Mouse (Mus musculus) adrenal gland, adult 2 months (tissue): Measurements from ENCODE around the gene Osbpl2. TPM values are rescaled to one million over a fixed set of nuclear protein-coding genes. Genes with fewer than 3 reads are reported as not detected.
A peak's percentile ranks its signal among the peaks of the same experiment; 100 is the strongest.

Source experiments
- DNase-seq: peaks from one replicate; pipeline ENCODE4 v3.0.0; 2021
- microRNA-seq, 2 experiments: library from miRNA; unstranded; fragments of <30 nt; microRNA quantifications; one replicate each; pipeline ENCODE4 v1.2.0; 2021
- polyA plus RNA-seq: library from polyadenylated mRNA; depleted of rRNA; stranded (reverse); fragments of >200 nt; gene quantifications from 2 replicates; pipeline ENCODE4 v1.2.3, GENCODE M21; 2012; rRNA removed
- total RNA-seq, 2 experiments: library from RNA; stranded (reverse); gene quantifications; 2 replicates each; pipeline ENCODE4 v1.2.3; 2021

The Osbpl2 gene
- total and polyA plus RNA-seq, 3 experiments, result 21.7 to 42.3 (median 41.8) TPM

DNA sequence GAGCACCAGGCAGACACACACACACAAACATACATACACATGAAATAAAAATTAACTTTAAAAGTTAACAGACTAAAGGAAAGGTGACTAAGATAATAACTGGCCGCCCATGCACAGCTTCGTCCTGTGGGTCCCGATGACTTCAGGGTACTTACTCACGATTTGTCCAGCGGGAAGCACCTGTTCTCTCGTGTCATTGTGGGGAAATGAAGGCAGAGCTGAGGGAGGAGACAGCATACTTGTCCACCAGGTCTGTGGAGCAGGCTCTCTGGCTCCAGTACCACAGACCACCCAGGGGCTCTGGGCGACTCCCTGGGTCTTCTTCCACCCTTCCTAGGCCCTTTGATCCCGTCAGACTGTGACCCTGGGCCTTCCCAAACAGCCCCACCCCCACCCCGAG, 82.2 kb downstream of the Osbpl2 start:
- no peak for DNase-seq

DNA sequence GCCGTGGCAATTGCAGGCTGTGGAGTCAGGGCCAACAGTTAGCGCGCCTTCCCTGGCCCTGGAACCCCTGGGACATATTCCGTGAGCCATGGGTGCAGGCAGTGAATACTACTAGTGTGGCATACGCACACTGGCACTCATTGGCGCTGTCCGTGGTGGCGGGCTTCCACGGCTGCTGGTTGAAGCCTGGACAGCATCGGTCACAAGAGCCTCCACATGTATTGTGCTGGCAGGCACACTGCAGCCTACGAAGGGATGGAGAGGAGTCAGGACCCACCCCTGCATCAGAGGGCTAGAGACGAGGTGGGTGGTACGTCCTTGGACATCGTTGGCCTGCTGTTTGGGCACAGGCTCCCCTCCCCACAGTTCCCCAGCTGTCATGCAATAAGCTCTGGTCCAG, 83.2 kb downstream of the Osbpl2 start:
- no peak for DNase-seq

DNA sequence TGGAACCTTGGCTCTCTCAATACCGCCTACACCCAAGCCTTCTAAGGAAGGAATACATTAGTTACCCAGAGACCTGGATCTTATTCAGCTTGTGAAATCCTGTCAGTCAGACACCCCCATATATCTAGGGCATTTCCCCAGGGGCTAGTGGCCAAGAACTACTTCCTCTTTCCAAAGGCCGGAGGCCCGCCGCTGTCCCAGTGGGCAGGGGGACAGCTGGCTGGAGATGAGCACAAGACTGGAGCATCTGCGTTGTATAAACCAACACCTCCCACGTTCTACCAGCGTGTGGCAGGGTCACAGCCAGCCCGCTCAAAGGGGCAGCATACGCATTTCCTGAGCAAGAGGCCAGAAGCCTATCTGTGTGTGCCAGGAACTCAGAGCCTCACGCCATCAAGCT, 83.7 kb downstream of the Osbpl2 start:
- DNase-seq, result no peak

DNA sequence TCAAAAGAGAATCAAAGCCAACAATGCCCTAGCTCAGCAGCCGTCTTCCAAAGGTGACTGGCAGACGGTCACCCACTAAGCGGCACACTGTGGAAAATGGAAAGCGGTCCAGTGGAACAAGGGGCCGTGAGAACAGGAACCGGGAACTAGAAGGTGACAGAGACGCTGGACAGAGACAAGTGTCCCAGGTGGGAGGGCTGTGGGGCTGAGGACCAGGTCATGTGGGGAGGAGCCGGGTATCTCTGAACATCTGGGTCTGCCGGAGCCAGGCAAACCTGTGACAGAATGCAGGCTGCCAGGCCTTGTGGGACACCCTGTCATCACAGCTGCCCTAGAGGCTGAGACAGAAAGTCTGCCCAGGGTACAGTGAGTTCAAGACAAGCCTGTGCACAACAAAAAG, 85.4 kb downstream of the Osbpl2 start:
- no peak for DNase-seq

DNA sequence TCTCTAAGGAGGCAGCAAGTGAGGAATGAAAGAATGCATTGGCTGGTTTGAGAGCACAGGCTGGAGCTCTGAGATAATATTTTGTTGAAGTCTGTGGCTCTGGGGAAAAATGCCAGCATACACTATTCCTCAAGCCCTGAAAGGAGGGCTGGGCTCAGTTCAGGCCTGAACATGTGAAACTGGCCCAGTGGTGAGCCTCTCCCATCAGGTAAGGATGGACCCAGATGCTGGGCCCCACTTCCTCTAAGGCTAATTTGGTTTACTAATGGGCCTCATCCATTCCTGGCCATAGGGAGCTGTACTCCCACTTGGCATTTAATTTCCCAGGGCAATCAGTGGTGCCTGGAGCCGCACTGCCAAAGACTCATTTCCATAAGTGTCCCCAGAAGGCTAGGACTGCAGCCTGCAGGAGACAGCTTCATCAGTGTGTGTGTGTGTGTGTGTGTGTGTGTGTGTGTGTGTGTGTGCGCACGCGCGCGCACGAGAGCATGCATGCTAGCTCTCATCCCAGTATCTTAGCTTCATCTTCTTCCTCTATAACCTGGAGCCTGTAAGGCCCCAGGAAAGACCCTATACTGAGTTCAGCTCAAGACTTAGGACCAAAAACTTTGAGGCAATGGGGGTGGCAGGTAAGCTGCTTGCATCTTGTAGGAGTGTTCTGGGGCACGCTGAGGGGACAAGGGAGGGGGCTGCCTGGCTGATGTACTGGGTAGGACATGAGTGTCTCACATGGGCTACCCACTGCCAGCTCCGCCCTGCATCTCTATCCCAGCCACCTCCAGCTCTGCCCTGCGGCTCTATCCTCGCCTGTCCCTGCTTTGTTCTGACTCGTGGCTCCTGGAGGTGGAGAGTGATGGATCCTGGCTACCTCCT, 86.2 kb downstream of the Osbpl2 start:
- no peak for DNase-seq

DNA sequence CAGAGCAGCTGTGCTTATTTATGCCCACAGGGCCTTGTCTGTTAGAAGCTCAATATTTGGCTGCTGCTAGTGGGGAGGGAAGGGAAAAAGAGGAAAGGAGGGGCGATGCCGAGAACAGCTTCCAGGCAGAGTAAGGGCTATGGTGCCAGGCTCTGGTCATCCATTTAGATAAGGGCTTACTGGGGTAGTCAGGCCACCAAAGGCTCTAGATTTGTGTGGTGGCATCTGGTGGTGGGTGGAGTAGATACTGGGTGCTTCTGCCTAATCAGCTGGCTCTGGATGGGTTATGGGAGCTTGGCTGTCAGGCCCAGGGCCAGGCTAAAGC, 86.8 kb downstream of the Osbpl2 start:
- no peak for DNase-seq

DNA sequence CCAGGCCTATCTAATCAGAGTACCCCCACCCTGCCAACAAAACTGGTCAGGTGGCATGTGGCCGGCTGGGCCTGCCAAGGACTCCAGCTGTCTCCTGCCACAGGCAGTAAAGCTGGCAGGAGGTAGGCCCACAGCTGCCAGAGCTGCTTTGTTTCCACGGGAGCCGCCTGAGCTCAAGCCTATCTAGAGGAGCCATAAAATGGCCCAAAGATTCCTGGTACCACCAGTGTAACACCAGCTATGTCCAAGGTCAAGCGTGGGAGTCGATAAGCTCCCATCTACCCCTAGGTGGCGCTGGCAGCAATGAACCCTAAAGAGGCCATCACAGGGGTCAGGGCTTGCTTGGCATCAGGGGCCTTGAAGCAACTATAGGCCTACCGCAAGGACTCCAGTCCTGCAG, 88.7 kb downstream of the Osbpl2 start:
- DNase-seq, result peak; percentile 60

DNA sequence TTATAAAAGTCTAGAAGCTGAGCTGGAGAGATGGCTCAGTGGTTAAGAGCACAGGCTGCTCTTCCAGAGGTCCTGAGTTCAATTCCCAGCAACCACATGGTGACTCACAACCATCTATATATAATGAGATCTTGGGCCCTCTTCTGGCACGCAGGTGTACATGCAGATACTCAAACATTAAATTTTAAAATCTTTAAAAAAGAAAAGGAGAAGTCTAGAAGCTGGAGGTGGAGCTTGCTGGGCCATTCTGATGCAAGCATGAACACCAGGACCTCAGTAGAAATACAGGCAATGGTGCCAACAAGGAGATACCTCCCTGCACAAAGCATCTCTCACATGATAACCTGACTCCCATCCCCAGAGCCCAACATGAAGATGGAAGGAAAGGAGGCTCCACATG, 89.9 kb downstream of the Osbpl2 start:
- DNase-seq, result no peak

DNA sequence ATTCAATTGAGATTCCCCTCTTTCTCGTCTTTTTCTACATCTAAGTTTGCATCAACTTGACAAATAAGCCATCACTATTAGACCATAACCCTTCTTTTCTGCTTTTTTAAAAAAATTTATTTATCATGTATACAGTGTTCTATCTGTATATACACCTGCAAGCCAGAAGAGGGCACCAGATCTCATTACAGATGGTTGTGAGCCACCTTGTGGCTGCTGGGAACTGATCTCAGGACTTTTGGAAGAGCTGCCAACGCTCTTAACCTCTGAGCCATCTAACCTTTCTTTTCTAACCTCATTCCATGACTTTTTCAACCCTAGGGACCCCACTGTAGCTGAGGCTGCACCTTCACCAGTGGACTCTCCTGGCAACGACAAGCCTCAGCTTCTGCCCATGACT, 93.1 kb downstream of the Osbpl2 start:
- no peak for DNase-seq

Small RNA genes within 50 kb of the gene (microRNA-seq; reads per million reads assigned to microRNA genes)
- gene Mir7005, result 0 to 0.83 reads per million in 2 experiments

Other genes starting within 250 kb of the Osbpl2 start
- gene Taf4, start 142.7 kb upstream of the Osbpl2 start, total RNA-seq, result 10 to 100 TPM; 19.3 to 22.5 TPM
- gene Taf4, start 142.7 kb upstream of the Osbpl2 start, polyA plus RNA-seq, result 10.3 and 11.5 TPM in 2 replicates
- 10 to 100 TPM; 38.6 to 47.0 TPM for gene Lsm14b, start 94.3 kb upstream of the Osbpl2 start, total RNA-seq
- gene Lsm14b, start 94.3 kb upstream of the Osbpl2 start, polyA plus RNA-seq, result 26.2 and 27.3 TPM in 2 replicates
- 100 to 1,000 TPM; 212 to 248 TPM for gene Psma7, start 76.9 kb upstream of the Osbpl2 start, total RNA-seq
- 91.7 and 121 TPM in 2 replicates for gene Psma7, start 76.9 kb upstream of the Osbpl2 start, polyA plus RNA-seq
- 10 to 100 TPM in 1 of 2 experiments, 1 to 10 TPM in 1; 6.7 to 11.8 TPM for gene Ss18l1, start 76.8 kb upstream of the Osbpl2 start, total RNA-seq
- gene Ss18l1, start 76.8 kb upstream of the Osbpl2 start, polyA plus RNA-seq, result 14.2 and 18.1 TPM in 2 replicates
- gene Mtg2, start 48.7 kb upstream of the Osbpl2 start, total RNA-seq, result 10 to 100 TPM; 13.5 to 22.2 TPM
- 12.4 and 13.1 TPM in 2 replicates for gene Mtg2, start 48.7 kb upstream of the Osbpl2 start, polyA plus RNA-seq
- not detected for gene Hrh3, start 14.8 kb upstream of the Osbpl2 start, total RNA-seq
- gene Hrh3, start 14.8 kb upstream of the Osbpl2 start, polyA plus RNA-seq, result 0.16 and 0.86 TPM in 2 replicates
- gene Adrm1, start 52.2 kb downstream of the Osbpl2 start, total RNA-seq, result 100 to 1,000 TPM; 152 to 183 TPM
- gene Adrm1, start 52.2 kb downstream of the Osbpl2 start, polyA plus RNA-seq, result 280 and 296 TPM in 2 replicates
- 10 to 100 TPM; 30.7 to 35.0 TPM for gene Lama5, start 106.6 kb downstream of the Osbpl2 start, total RNA-seq
- gene Lama5, start 106.6 kb downstream of the Osbpl2 start, polyA plus RNA-seq, result 41.7 and 48.7 TPM in 2 replicates
- 100 to 1,000 TPM; 380 to 873 TPM for gene Rps21, start 138.1 kb downstream of the Osbpl2 start, total RNA-seq
- 1,054 and 1,398 TPM in 2 replicates for gene Rps21, start 138.1 kb downstream of the Osbpl2 start, polyA plus RNA-seq
- gene Cables2, start 154.2 kb downstream of the Osbpl2 start, total RNA-seq, result 10 to 100 TPM; 13.1 to 14.7 TPM
- gene Cables2, start 154.2 kb downstream of the Osbpl2 start, polyA plus RNA-seq, result 19.4 and 28.8 TPM in 2 replicates
- not detected for gene Rbbp8nl, start 170.6 kb downstream of the Osbpl2 start, total RNA-seq
- not detected in 2 replicates for gene Rbbp8nl, start 170.6 kb downstream of the Osbpl2 start, polyA plus RNA-seq
- gene Gata5, start 215.4 kb downstream of the Osbpl2 start, total RNA-seq, result under 1 TPM; 0.09 to 0.28 TPM
- 0.25 and 0.31 TPM in 2 replicates for gene Gata5, start 215.4 kb downstream of the Osbpl2 start, polyA plus RNA-seq